Mouse (Mus musculus) testis, adult 2 months (tissue): ENCODE data around the gene Ttc12. TPM values are rescaled to one million over a fixed set of nuclear protein-coding genes. Genes with fewer than 3 reads are reported as not detected.

Experiments
- H3K27ac ChIP-seq: fragments of 200-500 bp; 2 replicates; pipeline ENCODE4 v1.5.1; 2012; ENCODE audit warnings: low read depth, low read length; ENCODE audit not compliant: control insufficient read depth, insufficient read depth
- H3K27me3 ChIP-seq: fragments of 200-500 bp; 2 replicates; pipeline ENCODE4 v1.6.1; 2012; ENCODE audit warnings: mild to moderate bottlenecking, low read length, moderate library complexity; ENCODE audit not compliant: control insufficient read depth, insufficient read depth
- H3K36me3 ChIP-seq: fragments of 200-500 bp; 2 replicates; pipeline ENCODE4 v1.6.1; 2012; ENCODE audit warnings: mild to moderate bottlenecking, low read length; ENCODE audit not compliant: control insufficient read depth, insufficient read depth
- H3K4me1 ChIP-seq: fragments of 200-500 bp; 2 replicates; pipeline ENCODE4 v1.6.1; 2012; ENCODE audit warnings: low read length; ENCODE audit not compliant: control insufficient read depth, insufficient read depth
- H3K4me3 ChIP-seq: fragments of 200-500 bp; 2 replicates; pipeline ENCODE4 v1.5.1; 2012; ENCODE audit warnings: low read depth, mild to moderate bottlenecking, low read length, moderate library complexity, mixed read lengths; ENCODE audit not compliant: control insufficient read depth
- CTCF ChIP-seq: fragments of 200-500 bp; IDR thresholded peaks from 2 replicates; pipeline ENCODE4 v1.5.1; 2012; ENCODE audit warnings: low read depth, mild to moderate bottlenecking, inconsistent platforms, low read length, moderate library complexity; ENCODE audit not compliant: control insufficient read depth, insufficient read depth, insufficient replicate concordance
- POLR2A ChIP-seq: fragments of 200-500 bp; IDR thresholded peaks from 2 replicates; pipeline ENCODE4 v1.6.1; 2012; ENCODE audit warnings: low read depth, mild to moderate bottlenecking, inconsistent platforms, low read length, moderate library complexity; ENCODE audit not compliant: control insufficient read depth
- polyA plus RNA-seq: library from polyadenylated mRNA; depleted of rRNA; stranded (reverse); fragments of >200 nt; gene quantifications from 2 replicates; pipeline ENCODE4 v1.2.3, GENCODE M21; 2012

Ttc12 gene
- polyA plus RNA-seq, 1 experiment = 27.4 TPM

- Histone ChIP-seq H3K36me3 (no peaks in the 10 kb centered on the region), H3K27ac (no peak overlapping the region), H3K27me3 (no peaks in the 10 kb centered on the region), H3K4me1 (peaks cover 11% of the 10 kb centered on the region), H3K4me3 (no peak overlapping the region; the same call in 1 of the 2 replicates)
- TF ChIP-seq POLR2A (no peak), CTCF (no peak)
Observed at GRCm38 (mm10) chr9:49483316-49483715, 2.7 kb downstream of the Ttc12 start.

- Histone ChIP-seq H3K4me3 (no peak overlapping the region), H3K36me3 (peaks cover 1% of the 10 kb centered on the region; the same call in 1 of the 2 replicates), H3K4me1 (no peaks in the 10 kb centered on the region), H3K27ac (no peak overlapping the region), H3K27me3 (no peaks in the 10 kb centered on the region)
- TF ChIP-seq POLR2A (no peak), CTCF (no peak)
Observed at GRCm38 (mm10) chr9:49472126-49472525, 13.9 kb downstream of the Ttc12 start.

DNA sequence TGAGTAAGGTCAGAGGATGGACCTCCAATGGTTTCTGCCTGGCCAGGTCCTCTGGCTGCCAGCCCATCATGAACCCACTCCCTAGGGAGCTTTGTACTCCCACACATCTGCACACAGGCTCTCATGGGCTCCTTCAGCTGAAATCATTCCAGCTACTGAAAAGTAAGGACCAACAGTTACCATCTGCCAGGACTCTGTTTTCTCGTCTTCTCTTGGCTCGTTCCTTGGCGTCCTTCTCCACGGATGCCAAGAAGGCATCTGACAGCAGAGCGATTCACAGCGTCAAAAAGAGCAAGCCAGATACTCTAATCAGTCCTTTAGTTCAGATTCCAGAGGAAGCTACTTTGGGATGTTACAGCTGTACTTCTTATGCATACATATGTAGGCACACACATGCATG, 15.1 kb downstream of the Ttc12 start:
- no peak overlapping the region for H3K27ac ChIP-seq
- peaks cover 1% of the 10 kb centered on the region; the same call in 1 of the 2 replicates for H3K36me3 ChIP-seq
- no peaks in the 10 kb centered on the region for H3K27me3 ChIP-seq
- no peak overlapping the region for H3K4me3 ChIP-seq
- TF ChIP-seq POLR2A = no peak
- H3K4me1 ChIP-seq = no peaks in the 10 kb centered on the region

GRCm38 (mm10) chr9:49470006-49470405, 16.0 kb downstream of the Ttc12 start:
- no peak for TF ChIP-seq CTCF
- no peak for TF ChIP-seq POLR2A
- Histone ChIP-seq H3K36me3 (peaks cover 1% of the 10 kb centered on the region; the same call in 1 of the 2 replicates), H3K4me1 (no peaks in the 10 kb centered on the region), H3K27ac (no peak overlapping the region), H3K4me3 (no peak overlapping the region), H3K27me3 (no peaks in the 10 kb centered on the region)

DNA sequence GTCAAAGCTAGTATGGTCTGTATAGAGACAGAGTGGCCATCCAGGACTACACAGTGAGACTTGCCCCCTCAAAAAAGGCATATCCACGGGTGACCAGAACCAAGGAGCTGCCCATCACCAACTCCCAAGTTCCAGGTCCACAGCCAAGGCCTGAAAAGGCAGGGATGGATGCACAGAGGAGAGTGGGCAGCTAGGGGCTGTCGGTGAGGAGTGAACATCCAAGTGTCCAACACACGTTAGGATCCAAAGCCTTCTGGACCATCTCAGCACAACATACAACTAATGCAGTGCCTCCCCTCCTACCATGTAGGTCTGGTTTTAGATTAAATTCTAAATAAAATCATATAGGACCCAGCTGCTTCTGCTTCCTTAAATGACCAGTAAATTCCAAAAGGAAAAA, 29.9 kb downstream of the Ttc12 start:
- TF ChIP-seq POLR2A = no peak
- no peak for TF ChIP-seq CTCF
- H3K4me3 ChIP-seq = no peak overlapping the region
- H3K4me1 ChIP-seq = no peaks in the 10 kb centered on the region
- H3K27me3 ChIP-seq = no peaks in the 10 kb centered on the region
- no peak overlapping the region for H3K27ac ChIP-seq
- H3K36me3 ChIP-seq = no peaks in the 10 kb centered on the region; the same call in 1 of the 2 replicates

DNA sequence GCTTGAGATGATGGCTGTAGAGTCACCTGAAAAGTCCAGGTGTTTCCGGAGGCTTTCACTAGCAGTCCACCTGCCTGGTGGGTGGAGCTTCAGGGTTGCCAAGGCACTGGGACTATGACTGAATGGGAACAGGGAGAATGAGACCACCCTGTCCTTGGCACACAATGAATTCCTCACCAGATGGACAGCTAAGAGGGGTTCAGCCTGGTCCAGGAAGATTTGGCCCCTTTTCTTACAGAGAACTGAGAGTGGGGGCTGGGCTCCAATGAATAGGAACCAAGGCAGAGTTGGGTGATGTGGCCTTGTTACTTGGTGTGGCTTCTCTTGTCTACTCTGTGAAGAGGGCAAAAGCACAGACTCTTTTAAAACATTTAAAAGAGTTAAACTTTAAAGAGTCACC, 33.6 kb downstream of the Ttc12 start:
- Histone ChIP-seq H3K27ac (no peak overlapping the region), H3K4me3 (peak overlapping the region; percentile 11; the same call in 1 of the 2 replicates), H3K4me1 (no peaks in the 10 kb centered on the region), H3K36me3 (no peaks in the 10 kb centered on the region; the same call in none of the 2 replicates), H3K27me3 (no peaks in the 10 kb centered on the region)
- TF ChIP-seq CTCF (no peak), POLR2A (no peak)

- H3K27ac ChIP-seq = no peak overlapping the region
- H3K36me3 ChIP-seq = no peaks in the 10 kb centered on the region; the same call in none of the 2 replicates
- H3K4me3 ChIP-seq = no peak overlapping the region
- no peaks in the 10 kb centered on the region for H3K27me3 ChIP-seq
- TF ChIP-seq POLR2A = no peak
- TF ChIP-seq CTCF = no peak
- no peaks in the 10 kb centered on the region for H3K4me1 ChIP-seq
Observed at GRCm38 (mm10) chr9:49450491-49450890, 35.5 kb downstream of the Ttc12 start.

DNA sequence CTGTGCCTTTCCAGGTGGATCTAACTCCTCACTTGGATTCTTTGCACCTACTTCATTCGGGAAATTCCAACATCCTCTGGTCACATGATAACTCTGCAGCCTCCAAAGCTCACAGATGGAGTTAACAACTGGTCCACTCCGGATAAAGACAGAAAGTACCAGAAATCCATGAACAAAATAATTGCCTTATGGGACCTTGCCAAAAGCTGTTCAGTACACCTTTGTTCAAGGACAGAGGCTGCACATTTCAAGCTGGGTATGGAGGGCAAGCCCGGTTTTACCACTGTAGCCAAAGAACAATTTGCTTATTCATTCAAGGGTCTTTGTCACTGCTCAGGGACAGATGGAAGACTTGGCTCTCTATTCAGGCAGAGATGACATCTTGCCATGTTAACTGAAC, 43.4 kb downstream of the Ttc12 start:
- no peaks in the 10 kb centered on the region for H3K36me3 ChIP-seq
- TF ChIP-seq CTCF (no peak), POLR2A (no peak)
- no peak overlapping the region for H3K27ac ChIP-seq
- no peaks in the 10 kb centered on the region for H3K27me3 ChIP-seq
- H3K4me1 ChIP-seq = no peaks in the 10 kb centered on the region
- no peak overlapping the region for H3K4me3 ChIP-seq
